Mouse (Mus musculus): ENCODE data around the gene Auts2.

- TF ChIP-seq CTCF (IDR thresholded peaks at IDR 0.05; ENCODE audit: low read depth, low read length) (no peak), POLR2A (IDR thresholded peaks at IDR 0.05; ENCODE audit: borderline replicate concordance, low read depth, low read length) (no peak)
Observed at GRCm38 (mm10) chr5:132292932-132293331, 250.2 kb downstream of the Auts2 start.

All from bone marrow macrophage, adult 2 months (primary cell).